Mouse (Mus musculus): Measurements from ENCODE around the gene Rnf207.

Gene Rnf207

DNA sequence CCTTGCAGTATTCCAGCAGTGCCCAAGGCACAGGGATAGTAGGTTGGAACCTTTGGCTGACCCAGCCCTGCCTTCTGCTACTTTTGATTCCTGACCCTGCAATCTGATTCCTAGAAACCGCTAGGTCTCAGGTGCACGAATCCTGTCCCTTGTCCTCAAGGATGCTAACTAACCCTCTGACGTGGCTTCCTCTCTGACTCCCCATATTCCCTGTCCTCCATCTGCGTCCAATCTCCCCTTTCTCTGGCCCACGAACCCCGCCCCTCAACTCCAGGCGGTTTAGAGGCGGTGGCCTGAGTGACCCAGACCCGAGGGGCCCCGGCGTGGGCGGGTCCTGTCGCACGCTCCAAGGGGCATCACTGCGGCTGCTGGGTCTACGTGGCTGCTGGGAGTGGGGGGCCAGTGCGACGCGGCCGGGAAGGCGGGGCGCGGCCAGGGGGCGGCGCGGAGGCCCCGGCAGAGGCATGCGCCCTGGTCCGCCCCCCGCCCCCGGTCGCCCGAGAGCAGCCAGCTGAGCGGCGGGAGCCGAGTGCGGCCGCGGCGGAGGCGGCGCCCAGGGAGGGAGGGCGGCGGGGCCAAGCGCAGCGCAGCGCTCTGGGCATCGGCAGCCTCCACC, 45.1 kb downstream of the Rnf207 start, which contains the start of gene Gpr153:
Gene Gpr153, plus strand, starts transcription at position 612 of the 616 bp plus-strand sequence.
- TF ChIP-seq GATA4 (IDR thresholded peaks at IDR 0.05; ENCODE audit: insufficient replicate concordance, low read length): no peak

DNA sequence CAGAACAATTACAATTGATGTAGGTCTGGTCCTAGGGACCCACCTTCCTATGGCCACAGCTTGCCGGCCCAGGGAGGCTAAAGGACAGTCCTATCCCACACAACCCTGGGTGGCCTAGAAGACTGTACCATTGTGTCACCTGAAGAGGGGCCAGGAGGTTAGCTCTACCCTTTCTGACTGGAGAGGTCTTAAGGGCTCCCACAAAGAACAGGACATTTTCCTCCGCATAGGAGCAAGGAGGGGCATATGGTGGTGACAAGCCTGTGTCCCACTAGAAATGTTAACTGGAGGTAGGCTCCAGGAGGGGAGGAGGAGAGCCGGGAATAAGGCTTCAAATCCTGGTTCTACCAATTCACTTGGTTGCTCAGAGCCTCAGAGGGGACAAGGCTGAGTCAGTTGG, 45.6 kb downstream of the Rnf207 start:
- TF ChIP-seq GATA4 (IDR thresholded peaks at IDR 0.05; ENCODE audit: insufficient replicate concordance, low read length): no peak

DNA sequence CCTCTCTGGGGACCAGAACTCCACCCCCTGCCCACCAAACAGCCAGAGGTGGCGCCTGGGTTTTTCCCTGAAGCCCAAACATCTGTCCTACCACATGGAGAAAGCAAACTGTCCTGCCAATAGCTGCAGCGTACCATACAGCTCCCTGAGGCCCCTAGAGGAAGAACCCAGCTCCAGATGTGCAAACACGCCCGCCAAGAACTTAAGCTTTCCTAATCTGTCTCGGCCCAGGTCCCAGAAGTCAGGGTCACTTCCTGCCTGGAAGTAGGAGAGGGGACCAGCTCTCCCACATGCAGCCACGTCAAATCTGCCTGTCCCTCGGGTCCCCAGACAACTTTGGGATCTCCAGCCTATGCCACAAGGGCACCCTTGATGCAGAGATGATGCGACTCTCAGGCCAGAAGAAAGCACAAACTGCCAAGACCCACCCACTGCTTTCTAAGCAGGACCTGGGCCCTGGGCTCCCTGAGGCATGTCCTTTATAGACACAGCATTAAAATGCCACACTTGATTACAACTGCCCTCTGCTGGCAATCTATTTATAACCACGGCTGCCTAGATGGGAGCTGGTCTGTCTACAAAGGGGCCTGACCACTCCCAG, 46.2 kb downstream of the Rnf207 start:
- TF ChIP-seq GATA4 (IDR thresholded peaks at IDR 0.05; ENCODE audit: insufficient replicate concordance, low read length): no peak; the same call in 1 of the 2 replicates

DNA sequence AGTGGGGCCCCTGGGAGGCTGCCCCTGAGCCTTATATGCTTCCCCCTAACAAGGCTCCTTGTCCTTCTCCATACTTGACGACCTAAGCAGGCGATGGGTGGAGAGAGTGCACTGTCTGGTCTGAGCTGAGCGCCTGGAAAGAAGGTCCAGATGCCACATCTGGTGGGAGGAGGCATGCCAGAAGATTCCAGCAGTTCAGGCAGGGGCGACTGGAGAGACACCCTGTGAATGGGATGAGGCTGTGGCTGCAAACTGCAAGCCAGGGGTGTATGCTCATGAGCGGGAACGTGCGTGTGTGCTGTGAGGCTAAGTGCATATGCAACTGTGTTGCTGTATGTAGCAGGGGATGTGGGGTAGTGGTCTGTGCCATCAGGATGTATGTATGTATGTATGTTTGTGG, 46.8 kb downstream of the Rnf207 start:
- no peak for TF ChIP-seq GATA4 (IDR thresholded peaks at IDR 0.05; ENCODE audit: insufficient replicate concordance, low read length)

DNA sequence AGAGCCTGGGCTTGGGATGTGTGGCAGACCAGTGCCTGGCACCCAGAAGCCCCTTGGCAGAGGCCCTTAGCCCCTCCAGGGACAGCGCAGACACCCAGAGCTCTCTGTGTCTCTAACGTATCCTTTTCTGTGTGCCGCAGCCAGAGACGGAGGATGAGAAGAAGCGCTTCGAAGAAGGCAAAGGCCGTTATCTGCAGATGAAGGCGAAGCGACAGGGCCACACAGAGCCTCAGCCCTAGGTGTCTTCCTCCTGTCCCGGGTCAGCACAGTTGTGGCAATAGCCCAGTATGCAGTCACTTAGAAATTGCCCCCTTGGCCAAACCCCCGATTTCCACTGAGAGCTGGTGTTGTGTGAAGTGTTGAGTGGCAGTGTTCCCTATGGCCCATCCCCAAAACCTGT, 47.5 kb downstream of the Rnf207 start:
- TF ChIP-seq GATA4 (IDR thresholded peaks at IDR 0.05; ENCODE audit: insufficient replicate concordance, low read length): no peak

DNA sequence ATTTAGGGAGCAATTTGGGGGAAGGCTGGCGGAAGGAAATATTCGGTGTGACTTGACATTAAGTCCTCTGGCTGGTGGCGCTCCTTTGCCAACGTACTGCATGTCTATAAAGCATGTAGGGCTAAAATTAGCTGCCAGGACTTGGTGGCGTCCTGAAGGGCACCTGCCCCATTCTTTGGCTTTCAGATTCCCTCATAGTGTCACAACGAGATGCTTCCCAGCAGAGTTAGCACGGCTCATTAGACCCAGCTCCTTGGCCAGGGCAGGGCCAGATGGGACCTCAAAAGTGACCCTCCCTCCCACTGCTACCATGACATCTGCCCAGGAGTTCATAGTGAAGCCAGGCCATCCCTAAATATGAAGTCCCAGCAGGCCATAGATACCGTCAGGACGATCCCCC, 48.2 kb downstream of the Rnf207 start:
- TF ChIP-seq GATA4 (IDR thresholded peaks at IDR 0.05; ENCODE audit: insufficient replicate concordance, low read length): no peak

DNA sequence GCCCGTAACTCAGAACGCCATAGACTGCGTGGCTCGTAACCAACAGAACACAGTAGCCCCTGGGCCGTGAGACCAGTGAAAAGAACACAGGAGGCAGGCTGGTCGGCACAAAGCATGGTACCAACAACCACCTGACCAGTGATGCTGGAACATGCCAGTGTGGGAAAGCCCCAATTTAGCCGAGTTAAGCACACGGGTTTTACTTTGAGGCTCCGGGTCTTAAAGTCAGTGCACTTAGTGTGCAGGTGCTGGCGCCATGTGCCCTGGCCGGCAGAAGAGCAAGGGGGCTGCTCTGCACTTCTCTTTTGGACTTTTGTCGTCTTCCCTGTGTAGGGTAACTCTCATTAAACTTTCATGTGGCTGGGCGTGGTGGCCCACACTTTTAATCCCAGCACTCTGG, 48.8 kb downstream of the Rnf207 start:
- TF ChIP-seq GATA4 (IDR thresholded peaks at IDR 0.05; ENCODE audit: insufficient replicate concordance, low read length): no peak

DNA sequence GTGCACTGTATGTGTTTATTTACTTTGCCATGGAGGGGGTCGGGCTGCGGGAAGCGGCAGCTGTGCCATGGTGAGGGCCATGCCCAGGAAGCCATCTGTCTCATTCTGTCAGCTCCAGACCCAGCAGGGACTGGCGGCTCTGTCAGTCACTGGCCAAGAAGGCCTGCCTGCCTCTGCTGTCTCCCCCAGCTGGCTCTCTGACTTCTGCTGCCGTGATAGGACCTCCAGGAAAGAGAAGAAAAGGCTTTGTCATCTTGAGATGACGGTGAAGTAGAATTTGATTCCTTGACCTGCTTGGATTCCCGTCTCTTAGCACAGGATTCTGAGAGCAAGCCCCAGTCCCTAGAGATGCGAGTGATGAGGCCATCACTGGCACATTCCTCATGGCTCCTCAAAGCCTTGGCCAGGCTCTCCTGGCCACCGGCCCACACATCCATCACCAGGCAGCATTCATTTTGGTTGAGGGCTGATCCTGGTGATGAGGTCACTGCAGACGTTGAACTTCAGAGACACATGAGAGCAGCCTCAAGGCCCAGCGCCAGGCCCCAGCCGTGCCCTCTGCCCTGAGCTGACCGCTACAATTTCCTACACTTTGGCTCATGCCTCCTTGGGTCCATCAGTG, 50.9 kb downstream of the Rnf207 start:
- no peak for TF ChIP-seq GATA4 (IDR thresholded peaks at IDR 0.05; ENCODE audit: insufficient replicate concordance, low read length)

DNA sequence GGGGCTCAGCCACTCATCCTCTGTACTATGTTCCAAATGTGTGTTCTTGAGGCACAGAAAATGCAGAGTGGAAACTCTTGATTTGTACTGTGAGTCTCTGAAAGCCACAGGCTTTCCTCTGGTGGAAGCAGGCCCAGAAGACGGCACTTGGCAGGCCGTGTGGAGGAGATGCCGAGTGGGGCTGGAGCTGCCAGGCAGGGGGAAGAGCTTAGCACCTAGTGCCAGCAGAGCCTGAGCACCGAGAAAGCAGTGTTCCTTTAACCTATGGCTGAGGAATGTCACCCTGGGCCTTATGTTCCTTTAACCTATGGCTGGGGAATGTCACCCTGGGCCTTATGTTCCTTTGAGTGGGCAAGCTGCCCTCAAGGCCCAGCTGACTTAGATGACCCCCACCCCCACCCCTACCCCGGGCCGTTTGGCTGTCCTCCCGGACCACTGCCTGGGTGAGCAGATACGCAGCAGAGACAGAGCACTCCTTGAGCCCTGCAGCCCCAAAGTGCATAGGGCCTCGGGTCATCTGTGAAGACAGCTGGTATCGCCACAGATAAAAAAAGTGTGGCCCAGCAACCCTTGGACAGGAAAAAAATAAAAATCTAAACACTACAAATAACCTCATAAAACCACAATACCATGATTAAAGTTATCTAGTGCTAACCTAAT, 52.4 kb downstream of the Rnf207 start:
- no peak for TF ChIP-seq GATA4 (IDR thresholded peaks at IDR 0.05; ENCODE audit: insufficient replicate concordance, low read length)

DNA sequence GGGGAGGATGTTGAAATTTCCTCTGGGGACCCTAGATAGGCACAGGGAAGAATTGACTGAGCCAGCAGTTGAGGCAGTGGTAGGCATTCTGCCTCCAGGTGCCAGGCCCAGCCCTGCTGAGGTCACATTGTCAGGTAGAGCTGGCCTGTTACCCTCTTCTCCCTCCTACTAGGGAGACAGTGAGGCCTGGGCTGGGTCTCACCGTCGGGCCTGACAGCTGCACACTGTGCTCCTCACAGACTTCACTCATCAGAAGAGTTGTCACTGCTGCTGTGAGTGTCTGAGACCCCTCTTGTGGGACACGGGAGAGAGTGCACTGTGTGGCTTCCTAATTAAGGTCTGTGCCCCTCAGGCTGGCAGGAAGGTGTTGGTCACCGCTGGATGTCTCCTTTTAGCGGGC, 53.0 kb downstream of the Rnf207 start:
- no peak for TF ChIP-seq GATA4 (IDR thresholded peaks at IDR 0.05; ENCODE audit: insufficient replicate concordance, low read length)

DNA sequence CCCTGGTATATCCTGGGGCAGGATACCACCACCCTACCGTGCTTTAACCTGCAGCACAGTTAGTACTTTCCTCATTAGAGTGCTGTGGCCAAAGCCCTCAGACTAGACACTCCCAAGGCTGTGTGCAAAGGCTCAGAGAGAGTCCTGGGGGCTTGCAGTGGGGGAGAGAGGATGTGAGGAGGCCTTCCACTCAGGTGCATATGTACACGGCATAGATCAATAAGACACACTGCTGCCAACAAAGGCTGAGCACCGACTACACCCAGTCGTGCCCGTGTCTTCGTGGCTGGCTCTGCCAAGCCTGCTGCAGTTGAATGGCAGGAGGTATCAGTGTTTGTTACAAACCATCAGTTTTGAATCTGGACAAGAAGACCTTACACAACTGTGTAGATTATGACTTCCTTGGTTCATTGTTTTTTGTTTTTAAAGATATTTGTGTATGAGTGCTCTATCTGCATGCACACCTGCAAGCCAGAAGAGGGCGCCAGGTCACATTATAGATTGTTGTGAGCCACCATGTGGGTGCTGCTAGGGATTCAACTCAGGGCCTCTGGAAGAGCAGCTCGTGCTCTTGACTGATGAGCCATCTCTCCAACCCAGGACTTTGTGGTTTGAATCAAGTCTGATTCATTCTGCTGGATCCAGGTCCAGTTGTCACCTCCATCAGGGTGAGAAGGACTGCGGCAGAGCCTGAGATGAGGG, 53.8 kb downstream of the Rnf207 start:
- TF ChIP-seq GATA4 (IDR thresholded peaks at IDR 0.05; ENCODE audit: insufficient replicate concordance, low read length): no peak

DNA sequence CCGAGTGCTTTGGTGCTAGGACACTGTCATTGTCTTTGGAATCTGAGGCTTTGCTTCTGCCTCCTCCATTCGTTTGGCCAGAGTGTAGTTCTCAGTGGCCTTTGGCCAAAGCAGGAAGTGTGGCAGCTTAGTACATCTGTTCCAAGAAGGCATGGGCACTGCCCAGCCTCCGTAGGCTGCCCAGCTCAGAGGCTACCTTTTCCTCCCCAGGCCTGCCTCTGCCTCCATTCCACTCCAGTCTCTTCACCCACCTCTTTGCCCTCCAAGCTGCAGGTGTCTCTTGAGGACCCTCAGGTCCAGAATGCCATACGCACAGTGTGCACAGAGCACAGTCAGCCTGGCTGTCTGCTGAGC, 54.6 kb downstream of the Rnf207 start:
- no peak for TF ChIP-seq GATA4 (IDR thresholded peaks at IDR 0.05; ENCODE audit: insufficient replicate concordance, low read length)

DNA sequence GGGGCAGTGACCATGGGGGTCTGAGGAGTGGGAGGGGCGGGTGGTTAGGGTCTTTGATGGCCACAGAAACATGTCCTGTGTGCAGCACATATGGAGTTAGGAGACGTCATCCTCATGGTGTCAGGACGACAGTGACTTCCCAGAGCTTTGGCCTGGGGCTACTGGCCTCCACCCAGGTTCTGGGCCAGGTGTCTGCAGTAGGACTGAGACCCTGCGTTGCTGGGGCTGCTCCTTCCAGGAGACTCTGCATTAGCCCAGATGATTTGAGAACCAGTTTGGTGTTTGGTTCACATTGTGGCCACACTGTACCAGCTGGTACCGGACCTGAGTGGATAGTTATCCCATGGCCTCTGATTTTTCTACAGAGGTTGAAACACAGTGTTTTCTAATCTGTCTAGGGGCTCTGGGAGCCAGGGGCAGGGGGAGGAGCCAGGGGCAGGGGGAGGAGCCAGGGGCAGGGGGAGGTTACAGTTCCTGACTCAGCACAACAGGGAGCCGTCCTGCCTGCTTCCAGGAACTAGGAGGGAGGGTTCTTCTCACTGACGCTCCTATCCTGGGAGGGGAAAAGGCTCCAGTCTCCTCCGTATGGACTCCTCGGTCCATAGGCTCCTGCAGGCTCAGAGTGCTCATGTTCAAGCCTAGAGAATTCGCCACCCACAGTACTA, 55.1 kb downstream of the Rnf207 start:
- no peak for TF ChIP-seq GATA4 (IDR thresholded peaks at IDR 0.05; ENCODE audit: insufficient replicate concordance, low read length)

DNA sequence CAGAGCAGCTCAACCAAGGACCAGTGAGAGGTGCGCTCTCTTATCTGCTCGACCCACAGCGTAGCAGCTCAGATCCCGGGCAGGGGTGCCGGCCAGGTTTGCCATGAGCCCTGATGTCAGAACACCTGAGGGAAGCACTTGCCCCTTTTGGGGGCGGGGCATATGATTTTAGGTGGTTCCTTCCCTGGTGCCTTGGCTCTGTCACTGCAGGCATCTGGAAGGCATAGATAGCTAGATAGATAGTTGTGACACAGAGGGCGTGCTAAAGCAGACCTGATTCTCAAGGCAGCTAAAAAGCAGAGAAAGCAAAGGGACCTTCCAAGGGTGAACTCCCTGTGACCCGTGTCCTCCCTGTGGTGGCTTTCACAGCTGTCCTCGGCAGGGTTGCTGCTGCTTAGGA, 55.7 kb downstream of the Rnf207 start:
- TF ChIP-seq GATA4 (IDR thresholded peaks at IDR 0.05; ENCODE audit: insufficient replicate concordance, low read length): no peak

DNA sequence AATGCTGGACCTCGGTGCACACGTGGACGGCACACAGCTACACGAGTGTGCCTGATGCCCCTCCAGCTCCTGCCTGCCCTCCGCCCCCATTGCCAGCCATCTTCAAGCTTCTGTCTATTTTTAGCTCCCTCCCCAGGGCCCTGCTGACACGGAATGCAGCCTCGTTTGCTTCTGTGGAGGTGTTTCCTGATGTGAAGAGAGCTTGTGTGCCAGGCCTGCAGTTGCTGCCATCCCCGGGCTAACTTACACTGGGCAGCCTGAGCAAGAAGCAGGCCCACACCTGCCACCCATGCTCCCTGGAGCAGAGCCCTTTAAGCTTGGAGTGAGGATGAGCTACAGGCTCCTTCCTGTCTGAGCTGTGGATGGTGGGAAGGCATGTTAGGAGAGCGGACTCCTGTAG, 56.6 kb downstream of the Rnf207 start:
- no peak for TF ChIP-seq GATA4 (IDR thresholded peaks at IDR 0.05; ENCODE audit: insufficient replicate concordance, low read length)

All from liver, adult (tissue).